Mouse (Mus musculus): ENCODE data around the gene Sorcs2. TPM values are rescaled to one million over a fixed set of nuclear protein-coding genes. Genes with fewer than 3 reads are reported as not detected.

Gene Sorcs2
- total RNA-seq, 4 experiments from 2014 or later, result 46.9 to 54.4 (median 48.9) TPM

Small RNAs within 50 kb of the gene (microRNA-seq; reads per million reads assigned to microRNA genes)
- gene Mir7689, result 534 to 688 reads per million in 2 experiments

Other genes starting within 250 kb of the Sorcs2 start
- gene Psapl1, start 194.1 kb downstream of the Sorcs2 start, total RNA-seq (2022), result not detected
- gene Grpel1, start 66.9 kb upstream of the Sorcs2 start, total RNA-seq (2022), result 10 to 100 TPM; 20.7 to 22.7 (median 21.3) TPM
- 10 to 100 TPM; 35.2 to 37.2 (median 36.3) TPM for gene Tada2b, start 86.1 kb upstream of the Sorcs2 start, total RNA-seq (2022)
- gene Ccdc96, start 86.4 kb upstream of the Sorcs2 start, total RNA-seq (2022), result 1 to 10 TPM in 3 of 4 experiments, under 1 TPM in 1; 0.87 to 1.7 (median 1.2) TPM
- gene Tbc1d14, start 195.1 kb upstream of the Sorcs2 start, total RNA-seq (2022), result 10 to 100 TPM; 74.3 to 92.7 (median 82.9) TPM